24 mouse cellular contexts compared by ENCODE assay signal in genomic region chr2:164542132-164542531, GRCm38 (mm10). TPM values are rescaled to one million over a fixed set of nuclear protein-coding genes. Genes with fewer than 3 reads are reported as not detected.
DNase-seq lines count a peak whose midpoint lies in the region; ATAC-seq and TF ChIP-seq lines count a peak whose summit lies in the region.
"Had no signal": no experiment of that assay in that cellular context is flagged by ENCODE, and none has a peak within 500 bp of the region (broad histone marks: within the 10 kb centered on the region; RNA-seq: fewer than 3 reads in every experiment).

No protein-coding gene starts in this region.

- H3K4me3 ChIP-seq in gastrocnemius, adult 2 months = no peak overlapping the region
- H3K4me3 ChIP-seq: heart, embryonic 15.5 days; hindbrain, embryonic 10.5 days; limb, embryonic 13.5 days; liver, embryonic 15.5 days; megakaryocyte, embryonic 14.5 days had no signal

- DNase-seq in frontal cortex, adult 2 months (ENCODE audit: extremely low spot score in 1 of 2, low spot score in 1 of 2) = peak; percentile 73 to 83
- peak; percentile 44 for DNase-seq in urinary bladder, postnatal 14 days (ENCODE audit: low spot score)
- no peak for DNase-seq in urinary bladder, adult 2 months (ENCODE audit: low spot score)
- peak; percentile 55 to 69 for DNase-seq in right cerebral cortex, postnatal 10 days (ENCODE audit: low spot score in 2 of 2)
- DNase-seq in embryo, embryonic 10.5 days (ENCODE audit: low spot score) = no peak
- DNase-seq in adipocyte (ENCODE audit: low spot score) = no peak
- no peak for DNase-seq in gastrocnemius, adult 2 months
- DNase-seq: cerebellum, adult 9-11 months; embryo, embryonic 11 days; heart, adult 18-20 months; kidney, postnatal 4 days; lung, postnatal 14 days had no signal

- ATAC-seq in frontal cortex, adult (ENCODE audit: low TSS enrichment) = no peak
- ATAC-seq: CD4-positive, CD25-positive, alpha-beta regulatory T cell, adult 4 months; midbrain, embryonic 16.5 days had no signal

- intact Hi-C loops in gastrocnemius, adult 2 months (cut with DNase I) = no loop called here

- H3K27ac ChIP-seq in gastrocnemius, adult 2 months = no peak overlapping the region
- H3K27ac ChIP-seq: heart, embryonic 15.5 days; hindbrain, embryonic 10.5 days; limb, embryonic 13.5 days; liver, embryonic 15.5 days had no signal

- TF ChIP-seq CTCF in gastrocnemius, adult 2 months (IDR thresholded peaks at IDR 0.05) = no peak

RNA-seq across cellular contexts. Expression of gene Wfdc2, which starts 20.1 kb away (rescaled TPM):
- polyA plus RNA-seq in frontal cortex, adult 2 months (2012; rRNA removed) = 0.76 and 1.2 TPM in 2 replicates
- polyA plus RNA-seq in urinary bladder, adult 2 months (2012; rRNA removed) = 775 and 802 TPM in 2 replicates
- total RNA-seq in gastrocnemius, adult 2 months (2021) = not detected
- total RNA-seq: G1E; gastrocnemius, adult 18-20 months had no signal
- polyA plus RNA-seq: G1E had no signal

RNA-seq across cellular contexts. Expression of gene Spint3, which starts 31.1 kb away (rescaled TPM):
- not detected in 2 replicates for polyA plus RNA-seq in frontal cortex, adult 2 months (2012; rRNA removed)
- 0.14 and 0.31 TPM in 2 replicates for polyA plus RNA-seq in urinary bladder, adult 2 months (2012; rRNA removed)
- not detected for total RNA-seq in gastrocnemius, adult 2 months (2021)
- total RNA-seq: G1E; gastrocnemius, adult 18-20 months; heart, adult 18-20 months had no signal
- polyA plus RNA-seq: CD4-positive, CD25-positive, alpha-beta regulatory T cell, adult 4 months; forebrain, embryonic 11.5 days; G1E; heart, embryonic 15.5 days; hindbrain, embryonic 10.5 days; limb, embryonic 13.5 days; liver, embryonic 15.5 days; midbrain, embryonic 16.5 days; small intestine, adult 2 months had no signal

RNA-seq across cellular contexts. Expression of gene Wfdc6a, which starts 43.1 kb away (rescaled TPM):
- 0.12 TPM in 1 of 2 replicates, not detected in the other for polyA plus RNA-seq in frontal cortex, adult 2 months (2012; rRNA removed)
- 1.3 and 2.0 TPM in 2 replicates for polyA plus RNA-seq in urinary bladder, adult 2 months (2012; rRNA removed)
- not detected for total RNA-seq in gastrocnemius, adult 2 months (2021)
- total RNA-seq: G1E; gastrocnemius, adult 18-20 months; heart, adult 18-20 months had no signal
- polyA plus RNA-seq: CD4-positive, CD25-positive, alpha-beta regulatory T cell, adult 4 months; forebrain, embryonic 11.5 days; G1E; hindbrain, embryonic 10.5 days; limb, embryonic 13.5 days; liver, embryonic 15.5 days; midbrain, embryonic 16.5 days; small intestine, adult 2 months had no signal

RNA-seq across cellular contexts. Expression of gene Pigt, which starts 44.8 kb away (rescaled TPM):
- polyA plus RNA-seq in frontal cortex, adult 2 months (2012; rRNA removed) = 80.6 and 84.7 TPM in 2 replicates
- 55.9 and 71.5 TPM in 2 replicates for polyA plus RNA-seq in urinary bladder, adult 2 months (2012; rRNA removed)
- 10 to 100 TPM; 27.2 to 33.5 TPM for total RNA-seq in gastrocnemius, adult 2 months (2021)

RNA-seq across cellular contexts. Expression of gene Eppin, which starts 51.3 kb away (rescaled TPM):
- not detected in 2 replicates for polyA plus RNA-seq in frontal cortex, adult 2 months (2012; rRNA removed)
- not detected in 2 replicates for polyA plus RNA-seq in urinary bladder, adult 2 months (2012; rRNA removed)
- total RNA-seq in gastrocnemius, adult 2 months (2021) = not detected
- total RNA-seq: G1E; gastrocnemius, adult 18-20 months; heart, adult 18-20 months had no signal
- polyA plus RNA-seq: CD4-positive, CD25-positive, alpha-beta regulatory T cell, adult 4 months; forebrain, embryonic 11.5 days; G1E; heart, embryonic 15.5 days; hindbrain, embryonic 10.5 days; limb, embryonic 13.5 days; liver, embryonic 15.5 days; midbrain, embryonic 16.5 days; small intestine, adult 2 months had no signal

Comparison
In these comparisons a context has a peak if more than half of its experiments do, and no peak if none do; other contexts are left out.
1. DNase-seq: peak in frontal cortex, adult 2 months (2 of 2), urinary bladder, postnatal 14 days (single experiment) and right cerebral cortex, postnatal 10 days (2 of 2); none in urinary bladder, adult 2 months (single experiment), embryo, embryonic 10.5 days (single experiment), adipocyte (single experiment) and gastrocnemius, adult 2 months (single experiment).
2. RNA of gene Wfdc2, which starts 20.1 kb away (polyA plus RNA-seq): 775 to 802 TPM in urinary bladder, adult 2 months; 0.76 to 1.2 TPM in frontal cortex, adult 2 months; every median in the first group is over 100 times any median in the second.